Mouse (Mus musculus) E14TG2a.4 (cell line): ENCODE measurements around the gene Ctdsp1.

ENCODE experiments used
- CTCF ChIP-seq: conservative IDR thresholded peaks from 2 replicates; pipeline ENCODE4 v1.5.1; 2014; ENCODE audit warnings: low read length
- NANOG ChIP-seq: IDR thresholded peaks from 2 replicates; pipeline ENCODE4 v1.6.1; 2014; ENCODE audit warnings: borderline replicate concordance, low read length, mixed read lengths
- POU5F1 ChIP-seq: IDR thresholded peaks from 2 replicates; pipeline ENCODE4 v1.6.1; 2014; ENCODE audit warnings: low read length, borderline replicate concordance

DNA sequence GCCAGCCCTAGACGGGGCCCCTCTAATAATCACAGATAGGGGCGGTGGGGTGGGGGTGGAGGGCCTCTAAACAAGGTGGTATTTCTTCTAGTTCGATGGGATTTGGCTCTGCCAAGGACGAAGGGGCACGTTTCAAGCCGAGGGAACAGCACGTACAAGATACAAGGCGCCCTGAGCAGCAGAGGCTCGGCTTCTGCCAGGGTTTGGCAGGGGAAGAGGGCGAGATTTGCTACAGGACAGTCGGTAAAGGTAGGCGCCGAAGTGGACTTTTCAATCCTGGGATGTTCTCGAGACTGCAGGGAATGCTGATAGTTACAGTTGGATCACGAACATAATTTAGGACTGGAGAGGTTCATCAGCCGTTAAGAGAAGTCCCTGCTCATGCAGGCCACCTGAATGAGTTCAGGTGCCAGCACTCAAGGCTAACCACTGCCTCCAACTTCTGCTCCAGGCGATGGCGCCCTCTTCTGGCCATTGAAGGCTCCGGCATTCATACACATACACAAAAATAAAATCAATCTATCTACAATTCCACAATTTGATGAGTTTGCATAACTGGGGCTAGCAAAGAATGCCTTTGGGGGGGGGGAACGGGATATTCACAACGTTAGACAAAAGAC lies 912 bp upstream of the Ctdsp1 start:
- TF ChIP-seq CTCF (peak; percentile 89), NANOG (no peak), POU5F1 (no peak)
